Mouse (Mus musculus) urinary bladder, postnatal 14 days (tissue): ENCODE measurements around the gene Ptpn1.

Source experiments
- DNase-seq: peaks from one replicate; pipeline ENCODE4 v3.0.0; 2021; ENCODE audit warnings: low spot score

The Ptpn1 gene

DNA sequence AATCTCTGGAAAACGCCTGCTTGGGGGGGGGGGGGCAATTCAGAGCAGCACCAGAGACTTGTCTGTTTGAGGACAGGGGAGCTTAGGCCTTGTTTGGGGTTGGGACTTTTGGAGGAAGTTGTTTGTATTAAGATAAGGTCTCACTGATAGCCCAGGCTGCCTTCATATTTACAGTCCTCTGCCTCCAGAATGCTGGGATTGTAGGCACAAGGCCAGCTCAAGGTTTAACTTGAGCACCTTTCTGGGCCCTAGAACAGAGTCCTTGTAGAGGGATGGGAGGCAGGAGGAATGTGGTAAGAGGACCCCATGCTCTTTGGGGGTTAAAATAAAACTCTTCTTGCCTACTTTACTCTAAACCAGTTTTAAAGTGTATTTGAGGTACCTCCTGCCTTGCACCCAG is 41.0 kb downstream of the Ptpn1 start:
- DNase-seq, result no peak

DNA sequence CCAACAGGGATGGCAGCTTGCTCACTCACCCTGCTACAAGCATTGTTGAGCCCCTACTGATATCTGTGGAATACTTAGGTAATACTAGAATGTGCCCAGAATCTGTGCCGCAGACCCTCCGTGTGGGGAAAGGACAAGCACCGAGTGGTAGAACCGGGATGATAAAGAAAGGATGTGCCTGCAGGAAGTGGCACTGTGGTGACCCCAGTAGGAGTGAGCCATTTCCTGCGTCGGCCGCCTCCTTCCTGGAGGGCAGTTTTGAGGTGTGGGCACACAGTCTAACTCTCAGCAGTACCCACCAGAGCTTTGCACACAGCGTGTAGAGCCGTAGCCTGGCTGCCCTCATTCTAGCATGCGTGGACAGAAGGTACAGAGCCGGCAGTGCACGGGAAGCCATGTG is 43.9 kb downstream of the Ptpn1 start:
- DNase-seq, result no peak

DNA sequence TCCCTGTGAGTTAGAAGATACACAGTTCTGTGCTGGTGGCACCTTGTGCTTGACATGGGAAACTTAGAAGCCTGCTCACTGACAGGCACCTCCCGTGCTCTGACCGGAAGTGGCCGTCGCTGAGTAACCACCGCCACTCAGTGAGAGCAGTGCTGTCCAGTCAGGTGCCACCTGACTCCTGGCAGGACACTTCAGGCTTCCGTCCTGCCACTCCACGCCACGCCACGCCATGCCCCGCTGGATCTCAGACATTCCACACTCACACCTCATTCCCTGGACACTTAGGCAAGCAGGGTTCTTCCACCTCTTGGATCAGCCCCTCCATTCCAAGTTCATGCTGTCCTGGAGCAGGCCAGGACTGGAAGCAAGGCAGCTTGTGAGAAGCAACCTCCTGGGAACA is 46.4 kb downstream of the Ptpn1 start:
- DNase-seq, result no peak

DNA sequence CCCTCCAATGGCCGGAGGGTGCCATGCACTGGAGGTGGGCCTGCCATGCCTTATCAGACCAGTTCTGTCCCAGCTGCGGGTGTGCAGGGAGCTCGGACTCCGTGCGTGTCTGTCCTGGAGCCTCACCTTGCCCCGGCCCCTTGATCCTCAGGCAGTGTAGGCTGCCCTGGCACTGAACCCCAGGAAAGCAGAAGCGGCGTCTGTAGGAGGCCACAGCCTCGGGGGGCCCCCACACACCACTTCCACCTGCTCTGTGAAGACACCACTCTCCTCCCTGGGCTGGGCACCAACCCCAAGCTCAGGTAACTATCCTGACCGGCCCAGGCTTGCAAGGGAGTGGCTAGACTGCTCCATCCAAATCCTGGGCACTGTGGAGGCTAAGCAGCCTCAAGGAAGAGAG is 48.5 kb downstream of the Ptpn1 start:
- DNase-seq, result no peak

DNA sequence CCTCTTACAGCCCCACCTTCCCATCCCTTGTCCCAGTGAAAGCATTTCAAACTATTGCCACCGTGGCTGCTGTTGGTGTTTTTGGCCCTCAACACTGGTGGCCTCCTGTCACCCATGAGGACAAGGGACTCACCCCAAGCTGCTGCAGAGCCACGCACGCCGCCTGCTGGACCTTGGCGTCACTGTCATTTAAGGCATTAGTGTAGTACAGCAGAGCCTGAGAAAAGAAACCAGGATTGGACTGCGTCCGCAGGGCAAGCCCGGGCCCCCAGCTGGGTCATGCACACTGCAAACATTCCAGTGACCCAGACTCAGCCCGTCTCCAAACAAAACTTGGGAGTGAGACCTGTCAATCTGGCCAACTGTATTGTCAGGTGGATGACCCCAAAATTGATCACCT is 50.8 kb downstream of the Ptpn1 start:
- DNase-seq, result peak; percentile 39

DNA sequence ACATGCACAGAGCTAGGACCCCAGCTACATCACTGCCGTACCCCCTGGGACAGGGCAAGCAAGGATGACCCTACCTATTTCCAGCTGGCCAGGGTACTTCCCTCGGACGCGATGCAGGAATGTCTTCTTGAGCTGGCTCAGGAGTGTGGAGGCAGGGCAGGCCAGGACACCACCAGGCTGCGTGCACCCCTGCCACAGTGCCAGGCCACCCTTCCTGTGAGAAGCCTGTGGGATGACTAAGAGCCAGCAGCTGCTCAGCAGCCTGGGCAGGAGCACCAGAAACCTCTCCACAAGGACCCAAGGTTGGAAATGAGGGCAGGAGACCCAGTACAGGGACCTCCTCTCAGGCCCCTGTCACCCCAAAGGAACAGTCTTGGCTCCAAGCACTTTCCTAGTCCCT is 52.5 kb downstream of the Ptpn1 start:
- peak; percentile 33 for DNase-seq

DNA sequence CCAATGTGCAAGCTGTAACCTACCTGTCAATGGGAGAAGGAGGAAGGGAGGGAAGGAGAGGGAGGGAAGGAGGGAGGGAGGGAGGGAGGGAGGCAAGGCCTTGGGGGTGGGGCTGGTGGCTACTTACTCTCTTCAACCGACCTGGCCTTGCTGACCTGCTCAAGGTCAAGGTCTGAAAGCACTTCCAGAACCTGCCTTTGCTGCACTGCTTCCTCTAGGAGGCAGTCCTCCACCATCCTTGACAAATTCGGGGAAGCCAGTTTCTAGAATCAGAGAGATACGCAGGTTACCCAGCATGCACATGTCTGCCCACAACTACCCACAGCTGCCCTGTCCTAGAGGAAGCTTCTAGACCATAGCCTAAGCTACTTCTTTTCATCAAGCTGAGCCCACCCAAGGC is 53.1 kb downstream of the Ptpn1 start:
- no peak for DNase-seq

DNA sequence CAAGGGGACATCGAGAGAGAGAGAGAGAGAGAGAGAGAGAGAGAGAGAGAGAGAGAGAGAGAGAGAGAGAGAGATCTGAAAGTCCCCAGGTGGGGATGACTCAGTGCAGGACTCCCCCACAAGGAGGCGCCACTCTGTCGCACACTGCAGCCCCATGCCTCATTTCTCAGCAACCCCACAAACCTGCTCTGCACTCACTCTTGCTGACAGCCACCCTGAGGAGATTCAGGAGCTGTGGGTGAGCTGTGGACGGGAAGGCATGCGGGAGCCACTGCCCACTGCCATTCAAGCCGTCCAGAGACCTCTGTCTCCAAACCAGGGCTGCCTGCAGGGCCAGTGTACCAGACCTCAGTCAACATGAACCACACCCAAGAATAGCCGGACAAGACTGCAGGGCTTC is 54.9 kb downstream of the Ptpn1 start:
- peak; percentile 68 for DNase-seq

DNA sequence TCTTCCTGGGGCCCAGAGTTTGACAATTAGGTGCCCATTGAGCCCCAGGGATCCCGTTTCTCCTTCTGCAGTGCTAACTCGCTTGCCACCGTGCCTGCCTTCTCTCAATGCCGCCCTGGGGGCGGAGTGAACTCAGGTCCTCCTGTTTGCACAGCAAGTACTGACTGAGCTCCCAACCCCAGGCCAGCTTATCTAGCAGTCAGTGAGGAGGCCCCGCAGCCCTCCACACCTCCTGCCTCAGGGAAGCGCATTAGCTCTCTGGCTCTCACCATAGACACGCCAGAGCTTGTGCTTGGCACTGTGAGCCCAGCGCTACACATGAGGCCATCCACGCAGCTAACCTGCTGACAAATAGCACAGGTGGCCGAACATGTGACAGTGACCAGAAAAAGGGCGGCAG is 55.8 kb downstream of the Ptpn1 start:
- peak; percentile 65 for DNase-seq

DNA sequence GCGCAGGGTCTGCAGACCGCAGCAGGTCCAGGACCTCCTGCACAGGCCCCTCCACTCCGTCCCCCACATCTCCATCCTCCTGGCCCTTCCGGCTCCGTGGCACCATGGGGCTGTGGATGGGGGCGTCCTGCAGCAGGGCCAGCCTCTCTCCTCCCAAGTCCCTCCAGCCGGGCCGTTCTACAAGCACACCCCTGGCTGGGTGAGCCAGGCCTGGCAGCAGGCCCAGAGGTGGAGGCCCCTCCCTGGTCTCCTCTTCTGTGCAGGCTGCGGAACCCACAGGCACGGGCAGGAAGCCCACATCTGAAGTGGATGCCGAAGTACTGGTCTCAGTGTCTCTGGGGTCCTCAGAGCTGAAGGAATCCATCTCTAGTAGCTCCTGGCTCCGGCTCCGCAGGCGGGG is 57.5 kb downstream of the Ptpn1 start:
- peak; percentile 67 for DNase-seq

DNA sequence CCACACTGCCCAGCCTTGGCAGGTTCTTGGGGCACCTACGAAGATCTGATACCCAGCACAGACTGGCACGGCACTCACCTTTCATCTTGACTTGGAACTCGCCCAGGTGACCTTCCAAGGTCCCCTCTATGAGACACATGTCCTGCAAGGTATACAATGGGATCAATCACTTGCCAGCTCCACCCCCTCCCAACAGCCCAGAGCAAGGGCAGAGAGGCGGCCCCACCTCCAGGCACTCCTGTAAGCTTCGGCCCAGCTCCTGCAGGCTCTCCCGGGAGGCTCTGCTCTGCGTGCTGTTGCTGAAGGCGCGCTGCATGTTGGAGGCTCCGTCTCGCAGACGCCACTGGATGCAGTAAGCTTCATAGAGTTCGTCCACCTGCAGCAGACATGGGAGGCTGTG is 61.4 kb downstream of the Ptpn1 start:
- DNase-seq, result no peak

DNA sequence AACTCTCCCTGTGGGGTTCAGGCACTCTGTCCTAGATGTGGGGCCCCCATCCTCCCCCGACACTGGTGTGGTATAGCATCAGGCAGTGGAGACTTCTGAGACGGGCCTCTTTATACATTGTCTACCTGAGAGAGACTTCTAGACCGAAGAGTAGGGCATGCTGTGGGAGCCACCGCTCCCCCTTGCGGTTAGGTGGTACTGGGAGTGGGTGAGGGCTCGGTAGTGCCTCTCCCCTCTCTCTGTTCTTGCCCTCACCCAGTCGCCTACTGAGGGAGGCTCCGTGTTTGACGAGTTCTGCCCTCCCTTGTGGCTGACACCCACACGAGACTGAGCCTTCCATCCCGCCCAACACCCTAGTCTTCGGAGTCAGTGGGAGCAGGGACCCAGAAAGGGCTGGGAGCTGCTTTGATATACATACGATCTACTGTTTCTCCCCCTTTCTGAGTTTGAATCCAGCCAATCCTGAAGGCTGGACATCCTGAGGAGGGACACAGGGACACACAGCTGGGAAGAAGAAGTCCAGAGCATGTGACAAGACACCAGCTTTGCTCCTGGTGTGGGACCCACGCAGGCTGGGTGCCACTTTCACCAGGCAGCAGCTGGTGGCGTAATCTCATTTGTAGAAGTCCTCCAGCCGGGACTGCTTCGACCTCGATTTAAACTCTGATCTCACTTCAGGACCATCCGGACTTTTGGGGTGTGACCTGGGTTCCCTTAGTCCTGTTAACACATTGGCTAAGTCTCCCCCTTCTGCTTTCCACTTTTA is 64.2 kb downstream of the Ptpn1 start:
- DNase-seq, result no peak

DNA sequence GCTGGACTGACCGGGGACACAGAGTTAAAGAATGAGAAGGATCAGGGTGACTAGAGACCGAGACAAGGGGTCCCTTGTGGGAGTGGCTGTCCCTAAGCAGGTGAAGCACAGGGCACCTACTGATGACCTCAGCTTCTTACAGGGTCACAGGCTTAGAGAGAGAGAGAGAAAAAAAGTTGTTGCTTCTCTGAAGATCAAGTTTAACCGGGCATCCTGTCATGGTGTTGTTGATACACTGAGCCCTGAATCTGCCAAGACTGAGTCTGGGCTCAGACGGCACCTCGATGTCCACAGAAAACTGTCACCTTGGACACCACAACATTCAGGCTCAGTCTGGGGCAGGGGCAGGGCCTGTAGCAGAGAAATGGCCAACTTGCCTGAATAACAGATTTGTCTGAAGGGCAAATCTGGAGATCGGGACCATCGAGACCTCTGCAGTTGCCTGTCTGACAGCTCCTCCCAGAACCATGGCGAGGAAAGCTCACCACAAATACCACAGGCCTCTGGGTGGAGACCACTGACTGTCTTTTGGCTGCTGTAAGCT is 64.9 kb downstream of the Ptpn1 start:
- DNase-seq, result no peak

DNA sequence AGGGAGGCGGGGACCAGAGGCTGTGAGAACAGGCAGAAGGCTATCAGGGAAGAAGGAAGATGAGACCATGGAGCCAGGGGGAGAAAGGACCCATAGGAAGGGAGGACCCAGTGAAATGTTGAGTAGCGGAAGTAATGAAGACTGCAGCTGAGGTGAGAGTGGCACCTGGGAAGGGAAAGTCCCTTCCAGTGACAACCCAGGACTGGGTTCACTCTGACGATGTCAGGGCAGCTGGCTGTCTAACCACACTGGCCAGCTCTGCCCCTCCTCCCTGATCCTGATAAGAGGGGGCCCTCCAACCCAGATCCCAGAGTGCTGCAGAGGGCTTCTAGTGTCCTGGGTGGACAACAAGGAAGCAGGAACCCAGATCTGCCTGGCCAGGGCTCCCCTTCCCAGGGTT is 65.7 kb downstream of the Ptpn1 start:
- DNase-seq, result no peak

DNA sequence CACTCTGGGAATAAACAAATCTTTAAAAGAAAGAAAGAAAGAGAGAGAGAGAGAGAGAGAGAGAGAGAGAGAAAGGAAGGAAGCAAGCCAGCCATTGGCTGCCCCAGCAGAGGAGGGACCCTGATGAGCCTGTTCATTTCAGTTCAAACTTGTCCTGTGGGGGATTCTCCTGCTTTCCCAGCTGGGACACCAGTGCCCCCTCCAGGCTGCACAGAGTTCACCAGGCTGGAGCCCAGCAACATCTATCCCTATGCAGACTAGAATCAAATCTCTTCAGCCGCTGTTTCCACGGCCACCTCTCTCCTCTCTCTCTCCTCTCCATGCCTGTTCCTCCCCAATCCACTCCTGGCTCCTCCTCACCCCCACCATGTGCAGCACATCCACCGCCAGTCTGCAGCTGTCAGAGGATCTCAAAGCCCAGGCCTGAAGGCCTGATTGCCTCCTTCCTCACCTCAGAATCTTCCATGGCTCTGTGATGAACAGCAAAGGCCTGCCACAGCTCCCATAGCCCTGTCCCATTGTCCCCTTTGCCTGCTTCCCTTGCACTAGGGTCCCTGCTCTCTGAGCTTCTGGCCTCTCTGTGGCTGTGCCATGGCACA is 67.4 kb downstream of the Ptpn1 start:
- DNase-seq, result no peak

DNA sequence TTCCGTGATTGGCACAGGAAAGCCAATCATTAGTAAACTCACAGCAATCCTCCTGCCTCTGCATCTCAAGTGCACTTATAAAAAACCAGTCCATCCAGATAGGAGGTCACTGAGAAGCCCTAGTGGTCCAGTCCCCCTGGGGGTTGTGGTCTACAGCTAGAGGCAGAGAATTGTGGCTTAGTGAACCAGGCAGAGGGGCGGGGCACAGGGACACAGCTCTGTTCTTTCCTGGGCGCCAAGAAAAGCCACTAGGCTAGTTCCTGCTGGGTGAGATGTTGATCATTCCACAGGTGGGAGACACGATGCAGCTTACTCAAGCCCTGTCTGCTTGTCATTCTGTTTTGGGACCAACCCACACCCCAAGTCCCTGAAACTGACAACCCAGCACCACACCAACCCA is 70.3 kb downstream of the Ptpn1 start:
- DNase-seq, result peak; percentile 51

DNA sequence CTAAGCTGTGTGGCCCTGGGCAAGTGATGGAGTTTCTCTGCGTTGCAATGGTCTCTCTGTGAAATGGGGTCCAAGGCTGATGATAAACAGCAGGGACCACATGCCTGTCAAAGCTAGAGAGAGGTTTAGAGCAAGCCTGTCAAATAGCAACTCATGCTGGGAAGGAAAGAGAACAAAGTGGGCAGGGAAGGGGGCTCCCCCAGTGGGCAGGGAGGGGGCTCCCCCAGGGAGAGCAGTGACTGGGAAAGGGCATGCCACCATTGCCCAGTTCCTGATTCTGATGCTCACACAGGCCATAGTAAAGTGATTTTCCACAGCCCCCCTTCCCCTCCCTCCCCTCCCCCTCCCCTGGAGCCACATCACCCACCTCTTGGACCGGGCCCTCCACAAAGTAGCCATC is 71.0 kb downstream of the Ptpn1 start:
- DNase-seq, result no peak

DNA sequence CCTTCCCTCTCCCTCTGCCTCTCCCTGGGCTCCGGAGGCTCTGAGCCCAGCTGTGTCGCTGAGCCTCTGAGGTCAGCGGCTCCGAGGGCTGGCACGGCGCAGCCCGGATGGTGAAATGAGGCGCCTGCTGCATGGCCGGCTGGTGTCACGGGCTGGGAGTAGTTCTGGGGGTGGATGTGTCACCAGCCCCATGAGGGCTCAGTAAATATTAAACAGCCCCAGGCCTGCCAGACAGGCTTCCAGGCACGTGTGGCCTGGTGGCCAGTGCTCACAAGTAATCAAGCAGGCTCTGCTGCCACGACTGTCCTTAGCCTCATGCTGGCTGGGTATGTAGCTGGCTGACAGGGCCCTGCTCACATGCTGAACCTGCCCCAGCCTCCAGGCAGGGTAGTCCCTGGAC is 71.6 kb downstream of the Ptpn1 start:
- peak; percentile 65 for DNase-seq

DNA sequence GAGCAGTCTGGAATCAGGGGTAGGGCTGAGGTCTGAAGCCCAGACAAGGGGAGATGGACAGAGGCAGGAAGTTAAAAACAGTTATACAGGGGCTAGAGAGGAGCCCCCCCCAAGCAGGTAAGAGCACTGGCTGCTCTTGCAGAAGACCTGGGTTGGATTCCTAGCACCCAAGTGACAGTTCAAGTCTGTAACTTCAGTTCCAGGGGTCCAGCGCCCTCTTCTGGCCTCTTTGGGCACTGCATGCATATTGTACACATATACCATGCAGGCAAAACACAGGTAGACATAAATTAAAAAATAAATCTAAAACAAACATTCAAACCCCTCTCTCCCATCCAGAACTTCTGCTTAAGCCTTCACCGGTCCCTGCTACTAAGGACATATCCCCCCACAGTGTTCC is 72.5 kb downstream of the Ptpn1 start:
- no peak for DNase-seq

DNA sequence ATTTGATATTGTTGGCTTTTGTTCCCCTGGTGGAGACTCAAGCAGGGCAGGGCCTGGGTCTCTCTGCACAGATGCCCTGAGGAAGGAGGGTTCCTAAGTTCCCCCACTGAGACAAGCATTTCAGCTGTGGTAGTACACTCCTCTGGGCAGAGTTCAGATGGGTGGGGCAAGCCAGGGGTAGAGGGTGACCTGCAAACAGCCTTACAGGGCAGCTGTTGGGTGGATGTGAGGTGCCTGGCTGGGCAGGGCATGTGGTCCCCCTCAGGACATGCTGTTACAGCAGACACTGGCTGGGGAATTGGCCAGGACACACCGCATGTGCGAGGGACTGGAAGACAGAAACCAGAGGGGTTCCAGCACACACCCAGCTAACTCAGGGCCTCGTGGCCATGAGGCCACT is 73.1 kb downstream of the Ptpn1 start:
- DNase-seq, result no peak

DNA sequence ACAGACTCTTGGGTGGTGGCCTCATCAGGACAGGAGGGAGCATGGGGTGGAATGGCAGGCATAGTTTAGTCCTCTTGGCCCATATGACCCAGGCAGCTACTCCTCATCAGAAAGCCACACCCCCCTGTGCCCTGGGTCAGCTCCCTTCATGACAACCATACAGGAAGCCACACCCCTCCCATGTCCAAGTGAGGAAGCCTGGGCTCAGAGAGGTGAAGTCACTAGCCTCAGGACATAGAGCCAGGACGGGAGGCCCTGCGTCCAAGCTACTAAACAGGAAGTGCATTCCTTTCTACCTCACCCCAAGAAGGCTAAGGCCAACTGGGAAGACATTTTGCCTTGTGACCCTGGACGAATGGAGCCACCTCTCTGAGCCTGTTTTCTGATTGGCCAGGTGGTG is 73.8 kb downstream of the Ptpn1 start:
- no peak for DNase-seq

DNA sequence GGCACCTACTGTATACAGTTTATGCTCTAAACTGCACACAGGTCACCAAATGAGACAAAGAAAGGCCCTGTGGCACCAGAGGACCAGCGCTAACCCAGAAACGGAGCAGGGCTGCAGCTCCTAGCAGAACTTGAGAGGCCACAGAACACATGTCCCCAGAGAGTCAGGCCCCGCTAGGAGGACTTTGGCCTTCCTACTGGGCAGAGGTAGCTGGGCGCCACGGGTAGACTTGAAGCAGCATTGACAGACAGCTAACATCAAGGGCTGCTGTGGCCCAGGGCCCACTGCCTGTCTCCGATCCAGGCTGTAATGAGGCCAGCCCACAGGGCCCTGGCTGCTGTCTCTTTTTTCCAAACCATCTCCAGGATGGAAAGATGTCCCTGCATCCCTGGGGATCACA is 74.6 kb downstream of the Ptpn1 start:
- no peak for DNase-seq

DNA sequence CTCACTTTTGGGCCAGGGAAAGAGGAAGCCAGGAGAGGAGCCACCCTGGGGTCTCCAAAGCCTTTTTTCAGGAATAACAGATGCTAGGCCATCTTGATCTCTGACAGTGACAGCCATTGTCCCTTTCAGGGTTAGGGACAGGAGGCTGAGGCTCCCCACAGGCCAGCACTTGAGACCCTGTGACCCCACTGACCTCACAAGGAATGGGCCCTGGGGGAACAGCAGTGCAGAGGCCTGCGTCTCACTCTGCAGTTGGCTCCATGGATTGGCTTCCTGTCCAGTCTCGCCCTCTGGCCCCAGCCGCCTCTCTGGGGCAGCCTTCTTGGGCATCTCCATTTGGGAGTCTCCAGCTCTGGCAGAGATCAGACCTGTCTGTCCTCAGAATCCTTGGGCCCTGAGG is 76.3 kb downstream of the Ptpn1 start:
- DNase-seq, result no peak
